Mouse (Mus musculus): ENCODE data around the gene Prc1. TPM values are rescaled to one million over a fixed set of nuclear protein-coding genes. Genes with fewer than 3 reads are reported as not detected.
A peak's percentile ranks its signal among the peaks of the same experiment; 100 is the strongest.

The Prc1 gene
- polyA plus RNA-seq (2015; fragmentation: Nextera tagmentation; extraction: Ambion mirVana): 48.3 and 57.6 TPM in 2 replicates

GRCm38 (mm10) chr7:80294062-80294763, at the start of gene Prc1:
Gene Prc1 (plus strand): TSS chr7:80294450.
- peak within 1 kb of the TSS; percentile 96 for H3K9ac ChIP-seq (replicated peaks)
- no peaks in the 10 kb centered on the region for H3K27me3 ChIP-seq (ENCODE audit: insufficient read depth, low read length)
- peak within 1 kb of the TSS; percentile 85 for H3K4me3 ChIP-seq (ENCODE audit: low read depth, low read length)
- TF ChIP-seq CTCF (IDR thresholded peaks at IDR 0.05; ENCODE audit: low read depth): no peak; the same call in 1 of the 2 replicates
- H3K27ac ChIP-seq (ENCODE audit: low read depth): peak within 1 kb of the TSS; percentile 85
- DNase-seq: peak; percentile 100
- WGBS (ENCODE audit: insufficient replicate concordance): under 1% methylated on average over 52 of the region's 52 CpGs
- peaks cover 13% of the 10 kb centered on the region; the same call in 1 of the 2 replicates for H3K4me1 ChIP-seq (ENCODE audit: insufficient read depth)
- H3K4me2 ChIP-seq (ENCODE audit: low read depth, low read length): peak within 1 kb of the TSS; percentile 85
- ATAC-seq: peak; percentile 99
- H3K36me3 ChIP-seq (replicated peaks; ENCODE audit: insufficient read depth, low read length): peaks cover 20% of the 10 kb centered on the region
- H3K9me3 ChIP-seq (ENCODE audit: low read length): no peaks in the 10 kb centered on the region

- Histone ChIP-seq H3K36me3 (replicated peaks; ENCODE audit: insufficient read depth, low read length) (0 out of 2 replicates have a peak, but pooled peaks cover 4% of the 10 kb centered on the region), H3K4me2 (ENCODE audit: low read depth, low read length) (no peak overlapping the region), H3K9me3 (ENCODE audit: low read length) (no peaks in the 10 kb centered on the region), H3K4me1 (ENCODE audit: insufficient read depth) (peaks cover 11% of the 10 kb centered on the region), H3K27me3 (ENCODE audit: insufficient read depth, low read length) (no peaks in the 10 kb centered on the region), H3K27ac (ENCODE audit: low read depth) (no peak overlapping the region), H3K9ac (replicated peaks) (no peak overlapping the region), H3K4me3 (ENCODE audit: low read depth, low read length) (no peak overlapping the region)
- no peak for DNase-seq
- TF ChIP-seq EP300 (IDR thresholded peaks at IDR 0.05; ENCODE audit: low read depth) (no peak), CTCF (IDR thresholded peaks at IDR 0.05; ENCODE audit: low read depth) (no peak)
- ATAC-seq: no peak
- WGBS (ENCODE audit: insufficient replicate concordance): 93% methylated on average over 4 of the region's 4 CpGs
Observed at GRCm38 (mm10) chr7:80244851-80245250, 49.4 kb upstream of the Prc1 start.

- WGBS (ENCODE audit: insufficient replicate concordance): under 1% methylated on average over 48 of the region's 48 CpGs
- H3K27ac ChIP-seq (ENCODE audit: low read depth): peak within 1 kb of the TSS; percentile 78
- H3K9me3 ChIP-seq (ENCODE audit: low read length): no peaks in the 10 kb centered on the region
- H3K4me1 ChIP-seq (ENCODE audit: insufficient read depth): peaks cover 11% of the 10 kb centered on the region
- ATAC-seq (peak; percentile 99), DNase-seq (peak; percentile 98)
- H3K9ac ChIP-seq (replicated peaks): peak within 1 kb of the TSS; percentile 73
- no peaks in the 10 kb centered on the region for H3K27me3 ChIP-seq (ENCODE audit: insufficient read depth, low read length)
- H3K4me2 ChIP-seq (ENCODE audit: low read depth, low read length): peak within 1 kb of the TSS; percentile 93
- no peaks in the 10 kb centered on the region for H3K36me3 ChIP-seq (replicated peaks; ENCODE audit: insufficient read depth, low read length)
- peak; percentile 60; the same call in 1 of the 2 replicates for TF ChIP-seq EP300 (IDR thresholded peaks at IDR 0.05; ENCODE audit: low read depth)
- TF ChIP-seq CTCF (IDR thresholded peaks at IDR 0.05; ENCODE audit: low read depth): peak; percentile 59
- peak within 1 kb of the TSS; percentile 80 for H3K4me3 ChIP-seq (ENCODE audit: low read depth, low read length)
Observed at GRCm38 (mm10) chr7:80246148-80246721, 48.0 kb upstream of the Prc1 start, which contains the start of gene Ttll13. Gene Ttll13 (plus strand): TSS chr7:80246376.

GRCm38 (mm10) chr7:80246859-80247258, 47.4 kb upstream of the Prc1 start:
- ATAC-seq (no peak), DNase-seq (no peak)
- H3K27me3 ChIP-seq (ENCODE audit: insufficient read depth, low read length): no peaks in the 10 kb centered on the region
- H3K9ac ChIP-seq (replicated peaks): peak overlapping the region; percentile 73
- H3K36me3 ChIP-seq (replicated peaks; ENCODE audit: insufficient read depth, low read length): no peaks in the 10 kb centered on the region
- peak overlapping the region; percentile 93 for H3K4me2 ChIP-seq (ENCODE audit: low read depth, low read length)
- TF ChIP-seq CTCF (IDR thresholded peaks at IDR 0.05; ENCODE audit: low read depth): no peak
- TF ChIP-seq EP300 (IDR thresholded peaks at IDR 0.05; ENCODE audit: low read depth): no peak
- H3K9me3 ChIP-seq (ENCODE audit: low read length): no peaks in the 10 kb centered on the region
- WGBS (ENCODE audit: insufficient replicate concordance): 27% methylated on average over 7 of the region's 7 CpGs
- peaks cover 11% of the 10 kb centered on the region for H3K4me1 ChIP-seq (ENCODE audit: insufficient read depth)
- H3K27ac ChIP-seq (ENCODE audit: low read depth): no peak overlapping the region
- peak overlapping the region; percentile 80 for H3K4me3 ChIP-seq (ENCODE audit: low read depth, low read length)

DNA sequence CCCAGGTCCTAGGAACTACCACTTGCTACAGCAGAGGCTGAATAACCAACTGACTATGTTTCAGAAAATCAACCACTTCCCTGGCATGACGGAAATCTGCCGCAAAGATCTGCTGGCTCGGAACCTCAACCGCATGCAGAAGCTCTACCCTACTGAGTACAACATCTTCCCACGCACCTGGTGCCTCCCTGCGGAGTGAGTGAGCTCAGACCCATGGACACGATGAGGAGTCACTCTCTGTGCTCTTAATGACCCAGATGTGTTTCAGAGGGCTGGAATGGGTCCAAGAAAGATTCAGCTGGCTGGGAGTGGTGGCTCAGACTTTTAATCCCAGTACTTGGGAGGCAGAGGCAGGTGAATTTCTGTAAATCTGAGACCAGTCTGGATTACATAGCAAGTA, 41.8 kb upstream of the Prc1 start:
- H3K4me1 ChIP-seq (ENCODE audit: insufficient read depth): no peaks in the 10 kb centered on the region
- H3K4me2 ChIP-seq (ENCODE audit: low read depth, low read length): no peak overlapping the region
- no peak overlapping the region for H3K27ac ChIP-seq (ENCODE audit: low read depth)
- H3K4me3 ChIP-seq (ENCODE audit: low read depth, low read length): no peak overlapping the region
- ATAC-seq (no peak), DNase-seq (no peak)
- H3K9me3 ChIP-seq (ENCODE audit: low read length): no peaks in the 10 kb centered on the region
- no peaks in the 10 kb centered on the region for H3K36me3 ChIP-seq (replicated peaks; ENCODE audit: insufficient read depth, low read length)
- H3K27me3 ChIP-seq (ENCODE audit: insufficient read depth, low read length): no peaks in the 10 kb centered on the region
- TF ChIP-seq CTCF (IDR thresholded peaks at IDR 0.05; ENCODE audit: low read depth) (no peak), EP300 (IDR thresholded peaks at IDR 0.05; ENCODE audit: low read depth) (no peak)
- 83% methylated on average over 7 of the region's 7 CpGs for WGBS (ENCODE audit: insufficient replicate concordance)
- H3K9ac ChIP-seq (replicated peaks): no peak overlapping the region

- TF ChIP-seq EP300 (IDR thresholded peaks at IDR 0.05; ENCODE audit: low read depth): no peak
- no peak for TF ChIP-seq CTCF (IDR thresholded peaks at IDR 0.05; ENCODE audit: low read depth)
- no peak overlapping the region for H3K4me2 ChIP-seq (ENCODE audit: low read depth, low read length)
Observed at GRCm38 (mm10) chr7:80252886-80253285, 41.4 kb upstream of the Prc1 start.

More at GRCm38 (mm10) chr7:80252886-80253285, 41.4 kb upstream of the Prc1 start:
- WGBS (ENCODE audit: insufficient replicate concordance): 60% methylated on average over 11 of the region's 11 CpGs
- Histone ChIP-seq H3K36me3 (replicated peaks; ENCODE audit: insufficient read depth, low read length) (no peaks in the 10 kb centered on the region), H3K4me1 (ENCODE audit: insufficient read depth) (no peaks in the 10 kb centered on the region), H3K27ac (ENCODE audit: low read depth) (no peak overlapping the region), H3K9ac (replicated peaks) (no peak overlapping the region), H3K27me3 (ENCODE audit: insufficient read depth, low read length) (no peaks in the 10 kb centered on the region), H3K4me3 (ENCODE audit: low read depth, low read length) (no peak overlapping the region), H3K9me3 (ENCODE audit: low read length) (no peaks in the 10 kb centered on the region)
- no peak for DNase-seq
- no peak for ATAC-seq

Measured in liver, postnatal 0 days (tissue).